Mouse (Mus musculus) kidney, postnatal 36 days (tissue): ENCODE measurements at regions not wholly inside any gene's neighbourhood (a gene's known extent, or its start where the extent isn't known, plus 50 kb on each side); places are given as distances from the start of the nearest gene placed in this dataset.
"Not testable (repeated sequence)": the region's sequence is repeated elsewhere in the genome, so short reads cannot be mapped to it uniquely, and the experiment has no call there.

ENCODE experiments used
- DNase-seq, 2 experiments: peaks; one replicate each; pipeline ENCODE4 v3.0.0; 2021 to 2022; ENCODE audit warnings: mixed read lengths in 2 of 2

DNA sequence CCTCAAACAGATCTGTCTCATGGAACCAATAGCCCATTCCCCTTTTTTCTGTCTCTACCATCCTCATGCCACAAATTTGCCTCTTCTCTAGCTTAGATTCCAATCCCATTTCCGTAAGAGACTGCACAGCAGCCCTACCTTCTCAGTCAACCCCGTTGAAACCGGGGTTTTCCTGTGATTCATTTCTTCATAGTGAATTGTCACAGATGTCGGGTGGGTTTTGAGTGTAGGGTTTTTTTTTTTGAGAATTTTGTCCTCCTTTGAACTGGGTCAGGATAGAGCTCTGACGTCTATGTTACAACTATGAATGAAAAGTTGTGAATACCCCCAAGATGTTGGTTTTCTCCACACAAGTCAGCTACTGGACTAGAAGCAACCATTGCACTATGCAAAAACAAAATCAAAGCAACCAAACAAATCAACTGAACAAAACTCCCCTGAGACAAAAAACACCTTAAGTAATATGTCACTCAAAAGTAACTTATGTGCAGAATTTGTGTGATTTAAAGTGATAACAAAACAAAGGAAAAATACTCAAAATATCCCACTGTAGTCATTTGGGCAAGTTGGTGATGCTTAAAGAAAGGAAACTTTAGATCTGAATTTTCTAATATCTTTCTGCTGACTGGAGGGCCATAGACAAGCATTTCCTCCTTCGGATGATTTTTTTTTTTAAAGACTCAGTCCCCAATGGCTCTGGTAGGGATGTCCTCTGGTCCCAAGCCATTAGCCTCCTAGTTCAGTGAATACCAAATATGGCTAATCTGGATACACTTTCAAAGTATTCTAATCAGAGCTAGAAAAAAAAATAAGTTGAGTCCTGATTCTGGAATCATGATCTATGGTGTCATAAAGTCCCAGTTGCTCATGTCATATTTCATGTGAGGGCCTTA lies 120.7 kb upstream of the Tet2 start:
- no peak for DNase-seq

DNA sequence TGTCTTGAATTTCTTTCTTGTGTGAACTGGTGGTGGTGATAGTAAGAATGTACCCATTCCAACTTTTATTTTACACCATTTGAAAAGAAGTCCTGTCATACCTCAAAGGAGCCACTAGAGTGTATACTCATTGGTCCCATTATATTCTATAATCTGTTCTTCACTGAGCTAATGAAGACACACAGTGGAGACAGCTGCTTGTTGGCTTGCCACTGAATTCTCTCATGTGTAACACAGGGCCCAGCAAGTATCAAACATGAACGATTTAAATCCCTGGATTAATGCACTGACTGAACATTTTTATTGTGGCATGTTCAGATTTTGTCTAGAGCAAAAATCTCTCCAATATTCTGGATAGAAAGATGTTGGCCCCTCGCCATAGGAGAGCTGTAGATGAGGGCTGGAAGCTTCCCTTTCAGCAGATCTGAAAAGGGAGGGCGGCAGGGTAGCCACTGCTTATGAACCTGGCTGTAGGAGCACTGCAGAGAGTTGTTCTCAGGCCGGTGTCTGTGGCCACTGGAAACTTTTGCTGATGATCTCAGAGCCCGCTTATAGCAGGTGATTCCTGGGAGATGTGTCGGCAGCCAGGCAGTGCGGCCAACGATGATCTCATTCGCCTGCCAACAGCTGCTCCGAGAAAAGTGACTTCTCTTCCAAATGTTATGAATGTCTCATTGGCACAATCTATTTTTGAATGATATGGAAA lies 128.0 kb upstream of the Tet2 start:
- DNase-seq, result no peak

DNA sequence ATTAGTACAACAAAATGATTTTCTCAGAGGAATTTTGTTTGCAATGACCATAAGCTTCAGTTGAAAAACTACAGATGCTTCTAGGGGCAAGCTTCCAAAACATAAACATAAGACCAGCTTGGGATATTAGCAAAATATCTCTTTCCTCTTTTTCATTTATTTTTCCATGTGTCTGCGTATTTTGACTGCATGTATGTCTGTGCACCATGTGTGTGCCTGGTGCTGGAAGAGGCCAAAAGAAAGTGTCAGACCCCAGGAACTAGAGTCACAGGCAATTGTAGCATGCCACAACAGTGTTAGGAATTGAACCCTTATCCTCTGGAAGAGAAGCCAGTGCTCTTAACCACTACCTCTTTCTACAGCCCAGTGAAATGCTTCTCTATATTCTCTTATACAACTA lies 133.0 kb upstream of the Tet2 start:
- no peak for DNase-seq

DNA sequence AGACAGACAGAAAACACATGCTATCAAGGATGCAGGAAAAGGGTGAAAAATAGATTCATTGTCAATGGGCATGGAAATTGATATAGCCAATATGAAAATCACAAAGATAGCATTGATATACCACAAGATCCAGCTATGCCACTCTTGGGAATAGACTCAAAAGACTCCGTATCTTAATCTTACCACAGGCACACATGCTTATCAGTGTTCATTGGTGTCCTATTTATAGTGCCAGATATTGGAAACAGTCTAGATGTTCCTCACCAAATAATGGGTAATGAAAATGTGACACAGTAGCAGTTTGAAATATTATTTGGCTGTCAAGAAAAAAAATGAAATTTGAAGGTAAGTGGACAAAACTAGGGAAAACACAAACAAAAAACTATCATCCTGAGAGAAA lies 135.0 kb upstream of the Tet2 start:
- no peak for DNase-seq

DNA sequence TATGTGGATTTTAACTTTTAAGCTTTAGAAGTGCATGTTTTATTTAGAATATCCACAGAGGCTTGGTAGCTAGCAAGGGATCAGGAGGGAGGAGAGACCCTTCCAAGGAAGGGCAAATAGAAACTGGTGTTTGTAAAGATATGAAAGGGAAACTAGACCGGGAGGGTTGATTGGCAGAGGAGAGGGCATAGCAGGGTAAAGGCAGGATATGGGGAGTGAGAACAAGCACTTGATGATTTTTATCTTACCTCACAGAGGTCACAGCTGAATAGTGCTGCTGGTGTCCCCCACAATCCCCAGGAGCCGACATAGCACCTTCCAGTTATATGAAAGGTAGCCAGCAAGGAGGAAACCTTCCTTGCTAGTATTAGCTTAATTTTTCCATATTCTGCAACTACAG lies 135.4 kb upstream of the Tet2 start:
- no peak for DNase-seq

DNA sequence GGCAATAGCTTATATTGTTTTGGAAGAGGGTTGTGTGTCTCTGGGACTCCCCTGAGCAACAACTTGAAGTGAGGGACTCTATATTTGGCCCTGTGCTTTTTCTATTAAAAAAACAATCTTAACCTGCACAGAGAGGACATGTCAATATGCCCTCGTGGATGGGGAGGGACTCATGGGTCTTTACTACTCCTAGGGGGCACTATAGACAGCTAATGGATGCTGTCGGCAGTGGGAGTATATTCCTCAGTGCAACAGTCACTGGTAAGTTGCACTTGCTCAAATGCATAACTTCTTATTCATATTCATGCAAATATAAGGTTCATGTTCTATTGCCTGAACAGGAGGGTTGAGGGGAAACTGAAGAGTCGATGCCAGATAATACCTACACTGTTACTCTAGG lies 135.9 kb upstream of the Tet2 start:
- DNase-seq, result no peak

DNA sequence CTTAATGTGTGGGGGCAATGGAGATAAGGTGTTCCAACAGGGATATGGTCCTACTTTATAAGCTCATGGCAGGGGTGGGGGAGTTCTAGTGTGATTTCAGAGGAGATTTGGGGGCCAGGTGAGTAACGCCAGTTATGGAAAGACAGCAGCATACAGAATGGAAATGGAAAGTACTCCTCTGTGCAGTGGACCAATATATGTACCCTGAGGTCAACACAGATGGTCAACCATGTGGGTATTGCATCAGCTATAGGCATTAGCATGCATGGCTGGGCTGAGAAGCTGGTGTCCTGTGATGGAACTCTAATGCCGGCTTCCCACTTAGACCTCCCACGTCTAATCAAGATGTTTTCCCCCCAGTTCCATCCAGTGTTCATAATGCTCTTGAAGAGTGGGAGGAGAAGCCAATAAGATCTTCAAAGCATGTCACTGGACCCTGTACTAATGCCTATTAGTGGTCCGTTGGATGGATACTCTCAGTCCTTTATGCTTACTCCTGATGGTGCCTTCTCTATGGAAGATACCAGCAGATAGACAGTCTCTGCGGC lies 139.3 kb upstream of the Tet2 start:
- DNase-seq, result no peak

DNA sequence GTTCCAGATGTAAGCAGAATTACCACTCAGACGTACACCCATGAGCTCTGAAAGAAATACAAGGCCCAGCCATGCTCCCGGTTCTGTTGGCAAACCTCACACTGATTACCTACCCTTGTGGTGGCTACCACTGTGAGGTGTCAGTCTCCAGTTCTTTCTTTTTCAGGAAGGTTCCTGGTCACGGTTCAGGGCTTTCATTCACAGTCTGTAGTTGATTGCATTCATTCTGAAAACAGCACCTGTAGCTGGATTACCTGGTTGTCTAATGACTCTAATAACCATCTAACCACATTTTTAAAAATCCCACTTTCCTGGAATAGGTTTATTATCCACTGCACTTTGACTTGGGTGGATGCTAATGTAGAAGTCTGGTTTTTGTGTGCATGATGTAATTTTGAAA lies 139.8 kb upstream of the Tet2 start:
- peak in 1 of 2 experiments; percentile 19 for DNase-seq

DNA sequence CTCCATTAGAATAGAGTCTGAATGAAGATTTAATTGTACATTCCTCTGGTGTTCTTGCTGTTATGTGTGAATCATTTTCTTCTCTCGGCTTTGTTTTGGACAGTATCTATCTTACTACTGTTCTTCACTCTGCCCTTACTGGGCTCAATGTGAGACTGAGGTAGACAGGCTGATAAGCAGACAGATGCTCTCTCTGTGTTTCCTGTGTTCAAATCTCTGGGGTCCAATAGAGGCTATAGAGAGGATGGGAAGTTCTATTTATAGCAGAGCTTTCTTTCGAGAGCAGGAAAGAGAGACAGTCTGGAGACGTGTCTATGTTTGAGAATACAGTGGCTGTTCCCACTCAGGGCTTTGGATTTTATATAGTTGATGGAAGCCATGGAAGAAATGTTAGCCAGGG lies 140.5 kb upstream of the Tet2 start:
- DNase-seq, result no peak

DNA sequence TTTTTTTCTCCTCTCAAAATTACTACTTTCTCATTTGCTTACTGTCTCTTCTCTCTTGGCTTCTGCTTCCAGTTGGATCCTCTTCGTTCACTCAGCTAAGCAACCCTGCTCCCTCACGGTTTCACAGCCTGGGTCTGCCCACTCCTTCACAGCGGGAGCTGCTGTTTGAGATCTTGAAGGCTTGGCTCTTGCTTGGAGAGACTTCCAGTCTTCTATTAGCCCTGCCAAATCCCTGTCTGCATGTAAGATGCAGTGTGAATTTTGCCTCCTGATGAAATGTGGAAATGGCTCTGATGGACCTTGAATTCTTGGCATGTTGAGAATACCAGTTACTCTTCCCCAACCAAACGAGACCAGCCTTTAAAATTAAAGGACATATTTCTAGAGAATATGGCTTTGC lies 149.1 kb upstream of the Tet2 start:
- no peak for DNase-seq

DNA sequence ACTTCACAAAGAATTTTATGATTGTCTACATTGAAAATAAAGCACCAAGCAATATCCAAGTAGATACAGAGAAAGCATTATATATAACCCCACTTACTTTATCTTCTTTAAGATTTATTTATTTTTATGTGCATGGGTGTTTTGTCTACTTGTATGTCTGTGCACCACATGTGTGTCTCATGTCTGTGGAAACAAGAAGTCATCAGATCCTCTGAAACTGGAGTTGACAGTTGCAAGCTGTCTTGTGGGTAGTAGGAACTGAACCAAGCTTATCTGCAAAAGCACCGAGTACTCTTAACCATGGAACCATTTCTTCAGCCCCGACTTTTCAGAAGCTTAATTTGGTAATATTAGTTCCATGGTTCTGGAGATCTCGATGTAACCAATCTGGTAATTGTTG lies 151.2 kb upstream of the Tet2 start:
- DNase-seq, result no peak

DNA sequence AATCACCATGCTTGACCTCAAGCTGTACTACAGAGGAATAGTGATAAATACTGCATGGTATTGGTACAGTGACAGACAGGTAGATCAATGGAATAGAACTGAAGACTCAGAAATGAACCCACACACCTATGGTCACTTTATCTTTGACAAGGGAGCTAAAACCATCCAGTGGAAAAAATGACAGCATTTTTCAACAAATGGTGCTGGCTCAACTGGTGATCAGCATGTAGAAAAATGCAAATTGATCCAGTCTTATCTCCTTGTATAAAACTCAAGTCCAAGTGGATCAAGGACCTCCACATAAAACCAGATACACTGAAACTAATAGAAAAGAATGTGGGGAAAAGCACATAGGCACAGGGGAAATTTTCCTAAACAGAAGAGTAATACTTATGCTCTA lies 159.9 kb upstream of the Tet2 start:
- DNase-seq, result not testable (repeated sequence)

DNA sequence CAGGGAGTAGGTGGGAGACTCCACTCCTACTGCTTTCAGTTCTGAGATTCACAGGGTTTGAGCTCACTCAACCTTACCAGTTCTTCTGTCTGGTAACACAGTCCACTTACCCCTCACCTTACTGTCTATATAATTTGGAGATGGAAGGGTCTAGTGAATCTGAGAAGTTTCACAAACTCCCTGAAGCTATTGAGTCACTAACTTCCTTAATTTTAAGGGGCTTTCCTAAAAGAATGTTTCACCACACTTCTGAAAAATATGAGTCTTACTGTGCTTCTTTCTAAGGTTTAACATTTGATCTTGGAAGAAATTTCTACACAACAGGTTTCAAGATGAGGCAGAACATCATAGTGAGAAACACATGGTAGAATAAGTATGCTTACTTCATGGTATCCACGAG lies 166.6 kb upstream of the Tet2 start:
- no peak for DNase-seq

DNA sequence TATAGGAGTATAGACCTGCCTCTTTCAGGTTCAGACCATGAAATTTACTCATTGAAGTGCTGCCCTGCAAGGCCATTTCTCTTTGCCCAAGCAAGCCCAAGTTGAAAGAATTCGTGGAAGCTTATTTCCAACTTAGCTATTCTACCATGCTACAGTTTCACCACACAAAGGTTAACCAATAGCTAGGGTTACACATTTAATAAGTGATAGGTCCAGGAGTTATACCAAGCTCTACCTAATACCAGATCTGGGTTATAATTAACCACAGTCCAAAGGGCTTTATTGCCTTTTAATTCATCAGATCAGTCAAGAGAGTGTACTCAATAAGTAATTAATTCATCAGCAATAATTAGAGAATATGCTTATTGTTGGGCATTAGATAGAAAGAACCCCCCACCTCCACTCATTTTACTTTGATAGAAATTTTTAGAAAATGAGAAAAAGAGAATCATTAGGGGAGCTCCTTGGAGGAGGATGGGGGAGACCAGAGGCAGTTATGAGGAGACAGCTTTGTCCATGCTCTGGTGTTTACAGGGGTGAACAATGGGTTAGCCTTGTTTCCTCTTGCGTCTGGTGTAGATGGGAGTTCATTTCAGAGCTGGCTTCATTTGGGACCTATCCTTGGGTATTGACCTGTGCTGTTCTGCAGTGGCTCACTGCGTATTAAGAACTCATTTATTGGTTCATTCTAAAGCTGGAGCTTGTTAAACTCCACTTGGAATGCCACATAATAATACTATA lies 177.8 kb upstream of the Tet2 start:
- peak; percentile 19 to 76 for DNase-seq

DNA sequence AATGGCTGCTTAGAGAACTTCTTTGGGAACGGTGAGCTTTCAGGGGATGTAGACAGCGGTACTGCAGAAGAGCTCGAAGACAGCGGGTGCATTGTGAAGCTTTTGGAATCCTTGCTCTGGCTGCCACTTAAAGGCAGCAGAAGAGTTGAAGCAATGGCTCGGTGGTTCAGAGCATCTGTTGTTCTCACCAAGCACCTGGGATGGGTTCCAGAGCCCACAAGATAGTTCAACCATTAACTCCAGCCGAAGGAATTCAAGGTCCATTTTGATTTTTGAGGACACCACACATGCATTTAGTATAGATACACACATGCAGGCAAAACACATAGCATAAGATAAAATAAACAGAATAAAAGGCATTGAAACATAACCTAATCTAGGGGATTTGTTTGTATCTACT lies 181.9 kb upstream of the Tet2 start:
- DNase-seq, result peak; percentile 19 to 45

DNA sequence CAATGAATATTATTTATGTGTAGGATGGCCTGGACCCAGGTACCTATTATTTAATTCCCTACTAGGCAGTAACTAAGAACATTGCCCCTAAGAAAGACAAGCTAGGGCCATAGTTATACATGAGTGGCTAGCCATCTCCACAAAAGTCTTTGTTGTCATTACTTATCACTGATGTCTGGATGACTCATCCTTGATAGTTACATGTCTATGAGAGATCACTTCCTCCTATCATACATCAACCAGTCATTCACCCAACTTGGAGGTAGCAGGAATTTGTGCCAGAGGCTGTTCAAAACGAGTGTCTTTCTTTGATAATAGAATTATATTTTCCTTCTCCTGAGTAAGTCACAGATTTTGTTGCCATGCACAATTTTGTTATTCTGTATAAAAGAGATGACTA lies 190.7 kb upstream of the Tet2 start:
- no peak for DNase-seq

DNA sequence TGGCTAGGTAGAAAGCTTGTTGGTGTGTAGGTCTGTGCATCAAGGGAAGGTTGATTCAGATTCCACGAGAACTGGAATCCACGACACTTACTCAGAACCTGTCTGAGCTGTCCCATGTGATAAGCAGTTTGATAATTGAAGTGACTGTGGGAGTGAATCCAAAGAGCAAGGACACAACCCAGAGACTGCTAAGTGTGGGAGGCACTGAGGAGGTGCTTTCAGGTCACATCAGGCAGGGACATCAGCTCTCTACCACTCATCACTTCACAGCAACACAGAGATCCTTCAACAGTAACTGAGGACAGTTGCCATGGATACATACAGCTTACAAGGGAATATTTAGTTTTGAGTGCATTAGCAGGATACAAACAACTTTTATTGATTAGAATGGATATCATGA lies 194.0 kb upstream of the Tet2 start:
- DNase-seq, result no peak

DNA sequence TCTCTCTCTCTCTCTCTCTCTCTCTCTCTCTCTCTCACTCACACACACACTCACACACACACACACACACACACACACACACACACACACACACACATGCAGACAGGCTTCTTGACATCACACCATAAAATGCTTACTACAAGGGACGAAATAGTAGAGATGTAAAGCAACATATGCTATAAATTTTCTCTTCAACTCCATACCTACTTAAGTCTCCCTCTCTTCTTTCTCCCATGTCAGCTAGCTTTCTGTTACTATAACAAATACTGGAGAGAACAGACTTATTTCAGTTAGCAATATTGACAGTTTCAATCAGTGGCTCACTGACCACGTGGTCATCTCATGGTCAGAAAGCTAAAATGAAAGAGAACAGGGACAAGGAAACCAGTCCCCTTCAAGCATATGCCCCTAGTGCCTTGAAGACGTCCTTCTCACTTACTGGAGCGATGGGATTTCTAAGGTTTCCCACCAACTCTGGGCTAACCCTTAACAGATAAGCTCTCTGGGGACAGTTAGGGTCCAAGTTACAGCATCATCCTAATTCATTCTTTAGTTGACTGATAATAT lies 199.7 kb upstream of the Tet2 start:
- DNase-seq, result no peak

DNA sequence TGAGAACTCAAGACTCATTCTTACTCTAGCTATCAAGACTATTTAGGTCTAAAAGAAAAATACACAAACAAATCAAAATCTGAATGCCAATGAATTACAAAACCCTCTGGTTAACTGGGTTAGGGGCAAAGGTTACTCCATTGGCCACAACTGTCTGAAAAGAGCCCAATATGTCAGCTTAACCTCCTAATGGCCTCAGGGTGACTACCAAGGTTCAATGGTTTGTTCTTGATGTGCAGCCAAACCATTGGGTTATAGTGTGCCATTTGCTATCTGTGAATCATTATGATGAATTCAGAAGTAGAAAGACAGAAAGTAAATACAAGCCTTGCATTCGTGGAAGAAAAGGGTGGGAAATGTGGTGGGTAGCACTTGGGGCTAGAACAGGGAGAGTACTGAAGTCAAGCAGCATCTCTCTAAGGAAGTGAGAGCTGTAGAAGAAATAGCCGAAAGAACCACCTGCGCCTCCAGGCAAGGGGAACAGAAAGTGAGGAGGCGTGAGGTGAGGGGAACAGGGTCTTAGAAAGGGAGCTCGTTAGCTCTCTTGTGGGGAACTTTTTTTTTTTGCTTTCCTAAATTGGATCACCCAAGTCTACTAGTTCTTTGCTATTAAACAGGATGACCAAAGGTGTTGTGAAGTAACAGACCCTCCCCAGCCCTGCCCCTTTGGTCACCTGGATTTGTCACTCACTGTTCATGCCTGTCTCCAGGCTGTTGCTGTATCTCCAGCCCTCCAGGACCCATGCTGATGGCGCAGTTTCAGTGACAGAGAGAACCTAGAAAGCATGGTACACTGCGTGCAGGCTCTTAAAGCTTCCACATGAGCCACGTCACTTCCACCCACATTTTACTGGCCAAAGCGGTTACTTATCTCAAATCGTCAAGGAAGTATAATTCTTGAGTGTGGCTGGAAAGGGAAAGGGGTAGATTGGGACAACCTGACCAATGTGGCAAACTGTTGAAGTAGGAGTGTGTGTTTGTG lies 204.1 kb upstream of the Tet2 start:
- peak; percentile 61 to 87 for DNase-seq

DNA sequence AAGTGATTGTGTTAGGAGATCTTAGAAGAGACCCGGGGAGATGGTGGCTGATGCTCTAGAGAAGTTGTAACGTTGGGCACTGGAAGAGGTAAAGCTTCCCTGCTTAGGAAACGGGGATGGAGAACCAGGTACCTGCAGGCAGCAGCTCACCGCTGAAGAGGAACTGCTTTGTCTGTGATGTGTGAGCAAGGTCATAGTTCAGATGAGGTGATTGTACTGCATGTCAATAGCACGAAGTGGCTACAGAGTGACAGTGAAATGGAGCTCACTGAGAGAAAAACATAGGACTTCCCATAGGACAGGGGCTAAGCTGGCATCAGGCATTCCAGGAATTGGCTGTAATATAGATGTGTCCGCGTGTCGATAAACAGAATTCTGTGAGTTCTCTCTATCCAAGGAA lies 205.1 kb upstream of the Tet2 start:
- DNase-seq, result peak in 1 of 2 experiments; percentile 13

DNA sequence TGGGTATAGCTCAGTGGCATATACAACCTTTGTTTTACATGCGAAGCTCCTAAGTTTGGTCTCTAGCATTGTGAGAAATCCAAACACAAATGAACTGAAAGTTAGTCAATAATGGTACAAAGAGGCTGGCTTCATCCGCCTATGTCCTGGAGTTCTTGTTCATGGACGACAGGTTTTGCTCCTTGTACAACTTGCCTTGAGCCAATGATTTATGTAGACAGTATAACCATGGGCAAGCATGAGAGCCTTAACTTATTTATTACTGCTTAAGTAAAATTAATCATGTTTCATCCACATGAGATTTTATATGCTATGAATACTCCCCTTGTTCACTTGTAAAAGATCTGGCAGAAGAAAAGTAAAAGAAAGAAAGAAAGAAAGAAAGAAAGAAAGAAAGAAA lies 205.7 kb upstream of the Tet2 start:
- DNase-seq, result no peak

DNA sequence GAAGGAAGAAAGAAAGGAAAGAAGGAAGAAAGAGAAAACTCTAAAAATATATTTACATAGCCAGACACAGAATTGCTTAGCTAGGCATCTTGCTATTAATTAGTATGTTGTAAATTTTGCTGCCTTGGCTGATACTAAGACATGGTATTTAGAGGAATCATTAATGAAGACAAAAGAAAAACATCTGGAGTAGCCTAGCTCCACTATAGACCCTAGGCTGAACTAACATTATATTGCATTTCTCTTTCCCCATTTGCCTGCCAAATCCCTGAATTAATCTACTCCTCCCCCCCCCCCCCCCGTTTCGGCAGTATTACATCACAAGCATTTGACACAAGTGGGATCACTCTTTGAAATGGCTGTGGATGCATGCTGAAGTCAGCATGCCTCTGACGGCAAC lies 206.1 kb upstream of the Tet2 start:
- no peak for DNase-seq
